Mouse (Mus musculus) CD4-positive, CD25-positive, alpha-beta regulatory T cell, adult 2 months (primary cell): ENCODE measurements around the gene Ephb2.

ENCODE experiments used
- DNase-seq: peaks from one replicate; pipeline ENCODE4 v3.0.0-alpha.2; 2012; ENCODE audit warnings: low read depth, low spot score

Gene Ephb2

DNA sequence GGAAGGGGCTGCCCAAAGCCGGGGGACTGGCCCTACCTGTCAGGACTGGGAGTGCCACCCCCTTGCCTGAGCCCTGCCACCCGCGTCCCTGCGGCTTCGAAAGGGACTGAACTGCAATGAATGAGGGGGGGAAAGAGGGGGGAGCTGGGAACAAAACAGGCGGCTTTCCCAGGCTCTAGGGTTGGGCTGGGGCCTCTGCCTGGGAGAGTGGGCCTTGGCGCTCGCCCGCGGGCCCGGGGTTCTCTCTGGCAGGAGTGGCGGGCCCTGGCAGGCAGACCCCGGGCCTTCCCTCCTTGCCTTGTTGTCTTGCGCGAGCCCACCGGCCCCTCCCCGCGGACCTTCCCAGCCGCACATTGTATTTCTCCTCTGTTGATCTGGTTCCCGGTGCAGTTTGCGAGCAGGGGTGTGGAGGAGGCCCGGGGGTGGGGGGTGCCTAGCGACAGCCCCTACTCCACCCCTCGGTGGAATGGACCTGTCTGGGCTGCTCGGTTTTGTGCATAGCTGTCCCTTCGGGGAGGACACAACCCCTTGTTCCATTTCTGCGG is 671 bp upstream of the Ephb2 start:
- DNase-seq: no peak

DNA sequence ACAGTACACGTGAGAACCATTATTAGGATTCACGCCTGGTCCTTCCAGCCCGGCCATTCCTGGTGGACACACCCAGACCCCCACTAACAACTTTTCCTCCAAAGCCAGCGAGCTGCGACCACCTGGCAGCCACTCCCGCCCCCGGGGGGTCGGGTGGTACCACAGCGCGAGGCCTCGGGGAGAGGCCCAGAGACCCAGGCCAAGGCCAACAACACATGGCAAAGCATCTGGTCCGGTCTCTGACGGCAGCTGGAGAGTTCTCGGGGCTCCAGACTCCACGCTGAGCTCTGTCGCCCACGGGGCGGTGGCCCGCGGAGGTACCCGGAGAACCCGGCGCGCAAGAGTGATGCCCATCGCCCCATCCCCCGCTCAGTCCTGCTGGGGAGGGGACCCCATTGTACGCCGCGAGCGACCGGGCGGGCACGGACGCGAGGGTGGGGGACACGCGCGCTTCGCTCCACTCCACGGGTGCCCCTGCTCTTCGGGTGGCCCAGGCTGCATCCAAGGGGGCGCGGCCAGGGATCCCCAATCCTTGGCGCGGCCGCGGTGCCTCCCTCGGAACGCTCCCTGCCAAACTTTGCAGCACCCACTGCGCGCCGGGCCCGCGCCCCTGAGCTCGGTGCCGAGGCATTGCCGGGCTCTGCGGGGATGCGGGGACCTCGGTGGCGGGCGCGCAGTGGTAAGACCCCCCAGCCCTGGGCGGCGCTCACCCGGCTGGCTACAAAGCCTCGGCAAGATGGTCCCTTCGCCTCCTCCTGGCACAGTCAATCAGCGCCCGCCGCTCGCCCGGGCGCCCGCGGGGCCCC is 770 bp downstream of the Ephb2 start:
- peak; percentile 18 for DNase-seq

DNA sequence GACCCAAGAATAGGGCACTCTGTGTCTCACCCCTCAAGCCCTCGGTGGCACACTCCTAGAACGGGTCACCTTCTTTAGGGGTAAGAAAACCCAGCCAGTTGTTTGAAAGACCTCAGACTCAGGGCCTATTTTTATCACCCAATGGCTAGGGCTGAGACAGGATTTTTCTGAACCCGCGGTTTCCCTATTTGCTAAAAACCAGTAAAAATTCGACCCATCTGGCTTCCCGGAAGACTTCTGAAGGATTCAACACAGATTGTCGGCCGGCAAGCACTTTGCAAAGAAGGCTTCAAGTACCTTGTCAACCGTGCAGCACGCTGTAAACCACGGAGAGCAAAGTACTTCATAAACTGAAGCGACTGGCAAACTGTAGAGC is 1.4 kb downstream of the Ephb2 start:
- DNase-seq: peak; percentile 10

DNA sequence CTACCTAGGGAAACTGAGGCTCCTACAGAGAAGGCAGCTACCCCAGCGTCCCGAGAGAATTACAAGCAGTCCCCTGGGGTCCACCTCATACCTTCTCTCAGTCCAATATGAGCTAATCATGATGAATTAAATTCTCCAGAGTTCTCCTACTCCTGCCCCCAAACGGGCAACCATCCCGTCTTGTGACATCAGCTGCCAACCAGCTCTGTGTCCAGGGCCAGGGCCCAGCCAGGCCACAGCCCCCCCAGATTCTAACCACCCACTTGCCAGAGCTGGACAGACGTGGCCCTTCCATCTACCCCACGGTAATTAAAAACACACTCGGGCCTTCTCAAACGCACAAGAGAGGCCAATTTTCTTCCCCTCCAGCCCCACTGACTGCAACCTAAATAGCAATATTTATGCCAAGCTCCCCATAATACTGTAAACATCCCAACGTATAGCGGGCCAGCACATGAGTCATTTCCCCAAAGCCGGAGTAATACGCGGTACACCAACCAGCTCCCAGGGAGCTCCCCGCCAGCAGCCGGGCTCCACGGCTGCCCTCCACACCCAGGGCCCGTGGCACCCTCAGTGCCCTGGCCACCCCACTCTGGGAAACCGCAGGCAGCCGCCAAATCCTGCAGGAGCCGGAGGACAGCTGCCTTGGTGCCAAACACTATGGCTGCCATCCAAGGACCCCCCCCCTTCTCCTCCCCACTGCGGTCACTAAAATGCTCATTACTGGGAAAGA is 2.0 kb downstream of the Ephb2 start:
- no peak for DNase-seq

DNA sequence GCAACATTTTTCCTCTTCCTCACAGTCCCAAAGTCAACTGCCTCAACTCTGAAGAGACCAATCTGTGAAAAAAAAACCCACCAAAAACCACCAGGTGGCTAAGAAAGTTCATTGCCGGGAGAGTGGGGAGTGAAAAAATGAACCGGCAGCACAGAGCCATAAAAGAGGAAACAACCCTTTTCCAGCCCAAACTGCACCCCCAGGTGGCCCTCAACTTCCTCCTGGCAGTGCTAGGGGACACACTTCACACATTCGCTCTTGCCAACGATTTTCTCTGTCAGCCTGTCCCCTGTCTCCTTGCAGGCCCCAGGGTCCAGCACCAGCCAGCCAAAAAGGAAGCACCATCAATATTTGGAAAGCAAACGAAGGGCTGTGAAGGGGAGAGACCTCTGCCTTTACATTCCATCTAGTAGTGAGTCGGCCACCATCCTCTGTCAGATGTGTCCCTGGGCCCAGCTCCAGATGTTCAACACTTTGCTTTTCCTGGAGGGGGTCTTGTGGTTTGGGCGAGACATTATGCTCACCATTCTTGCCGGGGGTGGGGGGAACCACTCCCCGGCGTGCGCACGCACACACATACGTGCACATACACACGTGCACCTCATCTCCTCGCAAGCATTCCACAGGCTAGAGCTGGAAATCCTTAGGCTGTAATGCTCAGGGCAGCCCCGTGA is 3.1 kb downstream of the Ephb2 start:
- no peak for DNase-seq

DNA sequence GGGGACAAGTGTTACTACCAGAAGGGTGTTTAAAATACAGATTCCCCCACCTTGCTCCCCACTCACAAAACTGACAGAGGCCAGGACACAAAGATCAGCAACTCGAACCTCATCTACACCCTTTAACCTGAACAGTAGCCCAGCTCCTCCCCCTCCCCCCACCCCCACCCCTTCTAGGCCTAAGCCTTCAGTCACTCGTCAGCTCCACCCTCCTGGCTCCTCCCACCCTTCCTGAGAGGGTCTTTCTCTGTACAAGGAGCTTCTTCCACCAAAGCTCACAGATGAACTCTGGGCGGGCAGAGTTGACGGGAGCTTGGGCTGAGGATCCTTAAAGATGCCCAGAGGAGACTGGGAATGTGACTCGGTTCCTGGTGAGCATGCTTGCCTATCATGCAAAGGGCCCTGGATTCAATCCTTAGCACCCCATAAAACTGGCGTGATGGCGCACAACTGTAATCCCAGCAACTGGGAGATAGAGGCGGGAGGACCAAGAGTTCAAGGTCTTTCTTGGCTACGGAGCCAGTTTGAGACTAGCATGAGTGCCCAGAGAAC is 5.4 kb downstream of the Ephb2 start:
- DNase-seq: no peak

DNA sequence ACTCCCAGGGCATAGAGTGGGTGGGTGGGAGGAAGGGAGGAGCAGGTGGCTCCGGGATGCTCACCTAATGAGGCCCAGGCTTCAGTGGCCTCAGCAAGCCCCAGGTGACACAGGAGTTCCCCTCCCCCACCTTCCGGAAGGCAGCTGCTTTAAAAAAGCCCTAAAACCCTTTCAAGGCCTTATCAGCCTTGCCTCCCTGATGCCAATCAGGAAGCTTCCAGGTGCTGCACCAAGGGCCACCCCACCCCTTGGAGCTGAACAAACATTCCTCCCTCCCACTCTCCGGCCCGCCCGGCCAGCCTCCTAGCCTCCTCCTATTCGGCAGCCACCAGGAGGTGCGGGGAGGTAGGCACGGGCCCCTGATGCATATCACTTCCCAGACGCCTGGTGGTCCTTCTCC is 6.0 kb downstream of the Ephb2 start:
- DNase-seq: peak; percentile 8

DNA sequence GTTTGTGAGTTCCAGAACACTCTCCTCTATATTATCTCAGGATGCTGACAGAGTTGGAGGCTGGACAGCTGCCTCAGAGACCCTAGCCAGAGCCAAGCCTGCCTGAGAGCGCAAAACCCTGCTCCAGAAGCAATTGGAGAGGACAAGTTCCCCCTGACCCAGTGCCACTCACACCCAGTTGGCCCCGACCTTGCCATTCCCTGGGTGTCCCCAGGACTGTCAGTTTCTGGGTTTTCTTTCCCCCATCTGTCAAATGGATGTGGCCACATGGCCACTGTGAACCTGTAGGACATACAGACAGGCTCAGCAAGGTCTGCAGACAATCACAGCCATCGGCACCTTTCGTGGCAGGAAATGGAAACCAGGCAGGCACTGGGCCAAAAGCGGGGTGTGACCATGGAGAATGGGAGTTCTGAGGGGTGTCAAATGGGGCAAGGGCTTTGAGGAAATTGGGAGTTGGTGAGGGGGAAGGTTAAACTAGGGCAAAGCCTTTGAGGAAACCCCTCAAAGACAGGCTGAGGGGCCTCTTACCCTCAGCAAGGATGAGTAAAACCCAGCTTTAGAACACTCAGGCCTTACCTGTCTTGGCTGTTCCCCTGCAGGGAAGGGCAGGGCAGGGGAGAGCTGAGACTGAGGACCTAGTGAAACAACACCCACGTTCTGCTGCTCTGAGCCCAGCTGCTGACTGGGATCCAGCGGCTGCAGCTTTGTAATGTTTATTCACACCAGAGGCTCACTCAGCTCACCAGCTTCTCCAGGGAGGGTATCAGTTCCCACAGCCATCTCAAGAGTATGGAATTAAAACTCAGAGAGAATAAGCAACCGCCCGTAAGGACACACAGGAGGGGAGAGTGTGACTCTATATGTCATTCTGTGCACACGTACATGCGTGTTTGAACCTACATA is 6.9 kb downstream of the Ephb2 start:
- DNase-seq: no peak

DNA sequence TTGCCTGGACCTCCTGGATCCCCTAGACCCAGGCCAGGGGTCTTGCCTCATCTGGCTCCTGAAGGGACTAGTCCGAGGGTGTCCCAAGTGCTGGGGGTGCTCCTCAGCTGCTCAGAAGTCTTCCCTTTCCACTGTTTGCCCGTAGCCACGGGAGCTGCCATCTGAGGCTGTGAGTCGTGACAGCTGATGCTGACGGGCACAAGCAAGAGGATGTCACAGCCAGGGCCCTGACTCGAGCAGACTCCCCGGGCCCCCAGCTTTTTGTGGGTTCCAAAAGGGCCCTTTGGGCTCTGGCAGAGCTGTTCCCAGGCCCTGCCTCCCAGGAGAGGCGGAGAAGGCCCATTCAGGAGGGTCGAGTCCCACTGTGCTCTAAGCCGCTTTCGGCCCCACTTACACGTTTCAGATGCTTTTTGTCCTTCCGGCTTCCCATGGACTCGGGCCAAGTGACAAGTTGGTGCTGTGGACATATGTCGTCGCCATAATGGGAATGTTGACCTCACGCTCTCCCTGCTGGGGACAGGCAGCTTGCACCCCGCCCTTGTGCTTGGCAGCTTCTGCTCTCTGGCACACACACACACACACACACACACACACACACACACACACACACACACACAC is 10.7 kb downstream of the Ephb2 start:
- no peak for DNase-seq

DNA sequence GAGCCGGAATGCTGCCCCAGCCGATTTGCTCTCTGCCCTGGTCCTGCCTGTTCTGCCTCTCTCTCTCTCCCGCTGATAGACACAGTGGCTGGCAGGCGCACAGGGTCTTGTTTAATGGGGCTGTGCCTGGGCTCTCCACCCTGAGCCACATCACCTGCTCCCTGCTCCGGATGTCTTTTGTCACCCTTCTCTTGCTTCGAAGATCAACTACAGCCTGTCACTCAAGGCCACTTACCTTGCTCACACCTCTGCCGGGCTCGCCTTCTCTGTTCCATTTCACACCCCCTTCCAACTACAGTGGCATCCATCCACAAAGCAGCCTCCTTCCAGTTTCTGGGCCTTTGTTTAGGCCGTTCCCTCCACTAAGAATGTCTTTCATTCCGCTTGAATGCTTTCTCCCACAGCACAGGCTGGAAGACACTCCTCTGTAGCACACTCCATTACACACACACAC is 15.7 kb downstream of the Ephb2 start:
- no peak for DNase-seq

DNA sequence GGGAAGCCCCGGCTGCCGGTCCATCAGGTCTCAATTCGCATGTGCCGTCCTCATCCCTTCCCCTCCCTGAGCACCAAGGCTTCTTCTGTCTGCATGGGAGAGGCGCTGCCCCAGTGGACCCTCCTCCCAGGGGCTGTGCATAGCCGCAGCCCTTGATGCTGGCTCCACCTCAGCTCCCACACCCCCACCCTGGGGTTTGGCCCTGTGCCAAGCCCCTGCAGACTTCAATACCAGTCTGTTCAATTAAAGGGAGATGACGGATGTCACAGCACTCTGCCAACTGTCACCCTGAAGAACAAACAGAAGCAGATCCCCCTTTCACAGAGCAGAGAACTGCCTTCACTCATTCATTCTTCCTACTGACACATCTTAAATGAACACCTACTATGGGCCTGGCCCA is 19.1 kb downstream of the Ephb2 start:
- DNase-seq: peak; percentile 48

DNA sequence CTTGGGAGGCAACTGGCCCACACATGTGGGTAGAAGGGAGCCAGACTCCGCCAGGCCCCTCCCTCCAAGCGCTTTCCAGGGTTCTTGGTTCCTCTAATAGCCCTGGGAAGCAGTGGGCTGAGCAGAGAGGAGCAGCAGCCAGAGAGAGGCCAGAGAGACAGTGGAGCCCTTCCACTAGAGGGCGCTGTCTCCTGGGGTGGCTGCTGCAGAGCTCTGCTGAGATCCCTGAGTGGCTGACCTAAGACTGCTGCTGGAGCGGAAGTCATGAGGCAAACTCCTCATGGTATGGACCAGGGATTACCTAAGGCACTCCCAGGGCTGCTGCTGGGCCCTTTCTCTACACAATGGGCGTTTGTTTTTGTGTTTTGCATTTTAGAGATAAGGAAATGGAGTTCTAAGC is 20.4 kb downstream of the Ephb2 start:
- peak; percentile 59 for DNase-seq

DNA sequence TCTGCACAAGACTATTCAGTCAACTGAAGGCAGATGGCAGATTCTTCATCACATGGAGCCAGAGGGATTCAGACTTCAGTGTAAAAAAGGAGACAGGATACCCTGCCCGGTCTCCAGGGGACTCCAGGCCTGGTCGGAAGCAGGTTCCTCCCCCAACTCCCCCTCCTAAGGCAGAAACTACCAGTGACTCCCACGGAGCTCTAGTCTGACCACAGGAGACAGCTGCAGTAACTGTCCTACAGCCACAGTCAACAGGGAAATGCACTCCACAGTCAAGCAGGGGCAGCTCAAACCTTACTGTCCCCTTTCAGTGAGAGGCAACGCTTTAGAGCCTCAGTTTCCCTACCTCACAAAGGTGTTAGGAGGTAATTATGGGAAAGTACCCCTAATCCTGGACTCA is 23.2 kb downstream of the Ephb2 start:
- DNase-seq: no peak

DNA sequence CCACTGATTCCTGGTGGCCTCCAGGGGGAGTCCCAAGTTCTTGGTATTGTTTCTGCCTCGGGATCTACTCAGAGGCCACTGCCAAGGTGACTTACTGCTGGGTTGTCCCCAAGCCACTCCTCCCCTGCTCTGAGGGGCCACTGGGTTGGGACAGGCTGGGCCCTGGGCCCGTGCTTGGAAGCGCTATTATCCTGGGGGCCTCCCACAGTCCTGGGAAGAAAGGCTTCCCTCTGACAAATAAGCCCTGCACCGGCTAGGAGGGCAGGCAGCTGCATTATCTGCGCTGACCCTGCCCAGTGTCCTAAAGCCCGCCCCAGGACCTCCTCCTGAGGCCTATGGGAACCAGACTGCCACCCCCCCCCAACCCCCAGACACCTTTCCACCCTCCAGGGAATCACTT is 24.2 kb downstream of the Ephb2 start:
- no peak for DNase-seq

DNA sequence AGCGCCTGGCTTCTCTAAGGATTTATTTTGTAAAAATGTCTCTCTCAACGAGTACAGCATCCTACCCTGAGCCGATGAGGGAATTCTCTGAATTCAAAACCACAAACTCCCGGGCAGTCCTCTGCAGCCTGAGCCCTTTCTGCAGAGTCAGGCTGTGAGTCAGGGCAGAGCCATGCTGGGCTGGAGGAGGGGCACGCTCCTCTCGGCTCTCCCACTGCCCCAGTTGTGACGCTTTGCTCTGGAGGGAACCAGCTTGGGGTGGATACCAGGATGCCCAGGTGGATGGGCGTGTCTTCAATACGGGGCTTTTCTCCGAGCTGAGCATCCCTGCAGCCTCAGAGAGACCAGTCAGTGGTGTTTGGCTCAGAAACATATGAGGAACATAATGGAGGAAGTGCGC is 27.3 kb downstream of the Ephb2 start:
- DNase-seq: no peak

DNA sequence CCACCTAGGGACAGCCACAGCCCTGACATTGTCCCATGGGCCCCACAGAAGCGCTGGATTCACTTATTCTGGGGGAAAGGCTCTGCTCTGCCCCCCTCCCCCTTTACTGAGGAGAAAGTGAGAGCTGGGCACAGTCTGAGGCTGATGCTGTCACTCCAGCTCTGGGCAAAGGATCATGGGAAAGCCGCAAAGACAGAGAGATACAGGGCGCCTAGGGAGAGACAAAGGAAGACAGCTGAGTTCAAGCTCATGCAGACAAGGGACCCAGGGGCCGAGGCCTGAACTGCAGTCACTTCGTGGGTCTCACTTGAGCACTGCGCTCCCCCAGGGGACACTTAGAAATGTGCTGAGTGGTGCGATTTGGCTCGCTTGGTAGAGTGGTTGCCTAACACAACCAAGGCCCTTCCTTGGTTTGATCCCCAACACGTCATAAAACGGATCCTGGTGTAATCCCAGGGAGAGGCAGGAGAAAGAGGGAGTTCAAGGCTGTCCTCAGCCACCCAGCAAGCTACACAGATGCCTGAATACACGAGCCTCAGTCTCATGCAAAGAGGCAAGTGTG is 28.3 kb downstream of the Ephb2 start:
- DNase-seq: no peak

DNA sequence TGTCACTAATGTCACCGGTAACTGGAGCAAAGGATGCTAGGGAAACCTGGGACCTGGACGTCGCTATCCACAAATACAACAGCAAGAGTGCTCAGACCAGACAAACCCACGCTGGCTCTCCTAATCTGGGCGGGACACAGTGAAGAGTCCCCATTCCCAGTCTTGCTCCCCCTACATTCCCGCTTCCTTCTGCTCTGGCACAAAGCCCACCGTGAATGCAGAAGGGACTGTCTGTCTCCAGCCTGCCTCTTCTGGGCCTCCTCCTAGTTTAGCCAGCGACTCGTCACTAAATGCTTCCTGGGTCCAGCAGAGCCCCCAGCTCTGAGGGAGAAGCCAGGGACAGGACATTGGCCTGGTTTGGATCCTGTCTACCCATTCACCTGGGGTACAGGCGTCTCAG is 29.5 kb downstream of the Ephb2 start:
- no peak for DNase-seq

DNA sequence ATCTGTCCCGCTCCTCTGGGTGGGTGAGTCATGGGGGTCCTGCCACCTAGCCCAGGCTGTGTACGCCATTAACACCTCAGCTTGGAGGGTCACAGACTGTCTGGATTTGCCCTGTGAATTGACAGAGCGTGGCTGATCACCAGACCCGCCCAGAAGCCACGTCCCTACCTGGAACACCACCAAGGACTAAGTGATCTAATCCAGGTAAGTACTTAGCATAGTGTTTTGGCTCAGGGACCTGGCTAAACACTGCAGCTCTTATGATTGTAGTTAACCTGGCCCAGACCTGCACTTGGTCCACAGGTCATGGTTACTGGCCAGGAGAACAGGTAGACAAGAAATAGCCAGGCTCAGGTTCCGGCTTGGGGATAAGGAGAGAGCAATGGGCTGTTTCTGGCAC is 31.4 kb downstream of the Ephb2 start:
- no peak for DNase-seq

DNA sequence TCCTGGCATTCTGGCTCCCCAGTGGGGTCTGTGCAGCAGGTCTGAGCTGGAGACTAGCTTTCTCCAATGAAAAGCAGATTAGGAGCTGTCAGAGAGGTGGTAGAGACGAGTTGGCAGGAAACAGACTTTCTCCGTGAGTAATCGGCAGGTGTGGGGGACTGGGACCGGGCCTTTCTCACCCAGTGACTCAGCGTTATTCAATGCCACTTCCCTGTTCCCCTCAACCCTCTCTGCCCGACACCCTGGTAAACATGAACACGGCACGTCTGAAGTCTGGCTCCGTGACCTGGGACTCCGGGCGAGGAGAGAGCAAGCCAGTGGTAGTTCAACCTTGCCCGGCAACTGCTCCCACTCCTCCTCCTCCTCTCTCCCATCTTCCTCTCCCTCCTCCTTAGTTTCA is 33.3 kb downstream of the Ephb2 start:
- DNase-seq: peak; percentile 8

DNA sequence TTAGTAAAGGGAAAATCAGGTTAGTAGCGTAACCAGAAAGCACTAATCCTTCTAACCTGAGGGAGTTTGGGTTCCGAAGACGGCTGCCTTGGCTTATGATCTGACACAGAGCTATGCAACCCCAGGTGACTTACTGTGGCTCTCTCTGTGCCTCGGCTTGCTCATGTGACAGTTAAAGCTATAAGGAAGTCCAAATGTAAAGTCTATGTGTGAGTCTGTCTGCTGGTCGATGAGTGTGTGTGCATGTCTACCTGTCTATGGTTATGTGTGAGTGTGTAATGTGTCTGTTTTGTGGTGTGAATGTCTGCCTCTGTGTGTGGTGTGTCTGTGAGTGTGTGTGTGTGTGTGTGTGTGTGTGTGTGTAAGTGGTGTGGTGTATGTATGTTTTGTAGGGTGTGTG is 33.8 kb downstream of the Ephb2 start:
- peak; percentile 5 for DNase-seq
